Mouse (Mus musculus) lung, embryonic 14.5 days (tissue): ENCODE results near the gene Pigw. TPM values are rescaled to one million over a fixed set of nuclear protein-coding genes. Genes with fewer than 3 reads are reported as not detected.
A peak's percentile ranks its signal among the peaks of the same experiment; 100 is the strongest.
"Not testable (repeated sequence)": the region's sequence is repeated elsewhere in the genome, so short reads cannot be mapped to it uniquely, and the experiment has no call there.

Source experiments
- ATAC-seq: fragments of 200-750 bp; cut with Nextera tagmentation; 2 replicates; pipeline ENCODE4 v1.8.0; 2017; ENCODE audit warnings: mild to moderate bottlenecking, moderate TSS enrichment, moderate library complexity; ENCODE audit not compliant: insufficient read depth
- DNase-seq: peaks from one replicate; pipeline ENCODE4 v3.0.0-alpha.2; 2015
- H3K27ac ChIP-seq: fragments of 300-500 bp; sonication (generic); 2 replicates; pipeline ENCODE4 v1.5.1; 2014; ENCODE audit warnings: low read depth, mild to moderate bottlenecking, moderate library complexity
- H3K27me3 ChIP-seq: fragments of 300-500 bp; sonication (generic); 2 replicates; pipeline ENCODE4 v1.6.1; 2014; ENCODE audit warnings: low read length, control low read depth; ENCODE audit not compliant: insufficient read depth
- H3K36me3 ChIP-seq: fragments of 300-500 bp; sonication (generic); 2 replicates; pipeline ENCODE4 v1.6.1; 2014; ENCODE audit warnings: control low read depth; ENCODE audit not compliant: insufficient read depth
- H3K4me1 ChIP-seq: fragments of 300-500 bp; sonication (generic); 2 replicates; pipeline ENCODE4 v1.6.1; 2014; ENCODE audit warnings: antibody characterized with exemption, control low read depth; ENCODE audit not compliant: insufficient read depth
- H3K4me2 ChIP-seq: fragments of 300-500 bp; sonication (generic); 2 replicates; pipeline ENCODE4 v1.6.1; 2014; ENCODE audit warnings: mild to moderate bottlenecking
- H3K4me3 ChIP-seq: fragments of 300-500 bp; sonication (generic); 2 replicates; pipeline ENCODE4 v1.5.1; 2014; ENCODE audit warnings: low read depth, low read length
- H3K9ac ChIP-seq: fragments of 300-500 bp; sonication (generic); 2 replicates; pipeline ENCODE4 v1.6.1; 2014
- H3K9me3 ChIP-seq: fragments of 300-500 bp; sonication (generic); 2 replicates; pipeline ENCODE4 v1.6.1; 2016; ENCODE audit warnings: low read depth, low read length, control low read depth
- CTCF ChIP-seq: IDR thresholded peaks from 2 replicates; pipeline ENCODE4 v1.5.1; 2016; ENCODE audit warnings: antibody characterized with exemption, low read depth
- WGBS: fragments of 180-500 bp; shearing (Covaris S2); extraction: QIAGEN DNeasy Blood & Tissue Kit; methylation state at CpG from one replicate; pipeline ENCODE4 v1.1.7; 2014; 5-methylcytosine and 5-hydroxymethylcytosine counted together
- microRNA-seq: library from miRNA; unstranded; fragments of <30 nt; microRNA quantifications from one replicate; pipeline ENCODE4, GENCODE M21; 2016; ENCODE audit warnings: borderline number of aligned reads
- polyA plus RNA-seq: library from polyadenylated mRNA; unstranded; fragments of >200 nt; fragmentation: Nextera tagmentation; extraction: Ambion mirVana; gene quantifications from 2 replicates; pipeline ENCODE4 v1.2.1, GENCODE M21; 2014

Pigw gene
- polyA plus RNA-seq, 1 experiment from 2014 or later: 2.9 TPM

DNA sequence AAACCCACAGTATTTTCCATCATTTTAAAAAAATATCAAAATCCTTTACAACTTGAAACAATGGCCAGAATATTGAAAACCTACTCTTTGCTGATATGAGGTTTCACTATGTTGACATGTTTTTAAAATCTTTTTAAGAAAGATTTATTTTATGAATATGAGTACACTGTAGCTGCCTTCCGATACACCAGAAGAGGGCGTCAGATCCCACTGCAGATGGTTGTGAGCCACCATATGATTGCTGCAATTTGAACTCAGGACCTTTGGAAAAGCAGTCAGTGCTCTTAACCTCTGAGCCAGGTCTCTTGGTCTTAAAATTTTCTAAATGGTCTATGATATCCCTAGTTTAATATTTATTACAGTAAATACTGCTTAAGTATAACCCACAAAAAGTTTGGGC lies 40.8 kb downstream of the Pigw start:
- ATAC-seq: no peak
- Histone ChIP-seq H3K27ac (no peak overlapping the region), H3K27me3 (no peaks in the 10 kb centered on the region), H3K4me2 (no peak overlapping the region), H3K9me3 (no peaks in the 10 kb centered on the region), H3K4me3 (no peak overlapping the region), H3K4me1 (no peaks in the 10 kb centered on the region), H3K9ac (no peak overlapping the region), H3K36me3 (peaks cover 73% of the 10 kb centered on the region)
- 92% methylated on average over 2 of the region's 2 CpGs for WGBS
- no peak for DNase-seq
- TF ChIP-seq CTCF: no peak

DNA sequence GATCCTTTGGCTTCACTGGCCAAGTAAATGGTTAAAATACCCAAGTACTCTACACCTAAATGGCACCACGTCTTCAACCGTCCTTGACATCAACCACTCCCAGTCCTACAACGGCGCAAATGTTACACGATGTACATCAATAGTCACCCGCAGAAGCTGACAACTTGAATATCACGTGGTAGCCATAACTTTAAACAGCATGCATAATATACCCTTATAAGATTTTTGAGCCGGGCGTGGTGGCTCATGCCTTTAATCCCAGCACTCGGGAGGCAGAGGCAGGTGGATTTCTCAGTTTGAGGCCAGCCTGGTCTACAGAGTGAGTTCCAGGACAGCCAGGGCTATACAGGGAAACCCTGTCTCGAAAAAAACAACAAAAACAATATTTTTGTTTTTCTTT lies 50.6 kb downstream of the Pigw start:
- Histone ChIP-seq H3K36me3 (peaks cover 36% of the 10 kb centered on the region), H3K4me2 (peak overlapping the region; percentile 90), H3K4me3 (peak overlapping the region; percentile 76), H3K27ac (peak overlapping the region; percentile 56), H3K9ac (peak overlapping the region; percentile 75)
- not testable (repeated sequence) for H3K27me3 ChIP-seq, H3K9me3 ChIP-seq, DNase-seq, H3K4me1 ChIP-seq
- peak; percentile 7; the same call in 1 of the 2 replicates for ATAC-seq
- 65% methylated on average over 11 of the region's 11 CpGs for WGBS

DNA sequence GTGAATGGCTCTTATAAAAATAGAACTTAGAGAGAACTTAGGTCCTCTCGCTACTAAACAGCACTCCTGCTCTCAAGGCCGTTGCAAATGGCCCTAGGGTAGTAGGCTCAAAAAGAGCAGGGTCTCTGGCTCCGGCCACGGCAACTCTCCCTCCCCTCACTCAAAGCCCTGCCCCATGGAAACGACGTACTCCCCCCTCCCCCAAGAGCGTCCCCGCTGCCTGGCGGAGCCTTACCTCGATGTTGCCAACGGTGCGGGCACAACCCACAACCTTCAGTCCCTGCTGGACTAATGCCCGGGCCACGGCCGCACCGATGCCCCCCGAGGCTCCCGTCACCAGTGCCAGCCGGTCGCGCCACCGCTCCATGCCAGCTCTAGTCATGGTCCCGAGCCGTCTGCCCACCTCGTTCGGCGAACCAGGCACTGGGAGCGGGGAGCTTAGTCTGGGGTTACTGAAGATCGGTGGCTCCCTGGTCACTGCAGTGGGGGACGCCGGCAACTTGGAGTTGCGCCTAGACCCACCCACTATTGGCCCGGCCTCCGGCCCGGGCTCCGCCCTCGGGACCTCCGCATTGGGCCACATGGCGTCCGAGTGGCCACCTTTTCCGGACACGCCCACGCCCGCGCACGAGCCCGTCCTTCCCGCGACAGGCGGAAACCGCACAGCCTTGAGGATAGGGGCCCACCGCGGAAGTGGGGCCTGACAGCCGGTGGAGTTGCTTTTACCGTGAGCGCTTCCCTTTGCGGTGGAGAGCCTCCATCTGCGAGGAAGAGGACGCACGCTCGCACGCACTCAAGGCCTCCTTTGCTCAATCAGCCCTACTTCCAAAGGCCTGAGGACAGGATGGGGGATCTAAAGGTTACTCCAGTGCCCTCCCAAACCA lies 51.3 kb downstream of the Pigw start, which contains the start of gene Dhrs11:
Gene Dhrs11 (minus strand): TSS at position 479 of the 884 bp plus-strand sequence.
- Histone ChIP-seq H3K36me3 (peaks cover 29% of the 10 kb centered on the region), H3K9me3 (no peaks in the 10 kb centered on the region), H3K27me3 (no peaks in the 10 kb centered on the region), H3K4me1 (0 out of 2 replicates have a peak, but pooled peaks cover 2% of the 10 kb centered on the region), H3K4me2 (peak within 1 kb of the TSS; percentile 90), H3K4me3 (peak within 1 kb of the TSS; percentile 76), H3K27ac (peak within 1 kb of the TSS; percentile 73), H3K9ac (peak within 1 kb of the TSS; percentile 75)
- WGBS: under 1% methylated on average over 62 of the region's 62 CpGs
- peak; percentile 97 for ATAC-seq
- peak; percentile 96 for DNase-seq
- TF ChIP-seq CTCF: no peak

DNA sequence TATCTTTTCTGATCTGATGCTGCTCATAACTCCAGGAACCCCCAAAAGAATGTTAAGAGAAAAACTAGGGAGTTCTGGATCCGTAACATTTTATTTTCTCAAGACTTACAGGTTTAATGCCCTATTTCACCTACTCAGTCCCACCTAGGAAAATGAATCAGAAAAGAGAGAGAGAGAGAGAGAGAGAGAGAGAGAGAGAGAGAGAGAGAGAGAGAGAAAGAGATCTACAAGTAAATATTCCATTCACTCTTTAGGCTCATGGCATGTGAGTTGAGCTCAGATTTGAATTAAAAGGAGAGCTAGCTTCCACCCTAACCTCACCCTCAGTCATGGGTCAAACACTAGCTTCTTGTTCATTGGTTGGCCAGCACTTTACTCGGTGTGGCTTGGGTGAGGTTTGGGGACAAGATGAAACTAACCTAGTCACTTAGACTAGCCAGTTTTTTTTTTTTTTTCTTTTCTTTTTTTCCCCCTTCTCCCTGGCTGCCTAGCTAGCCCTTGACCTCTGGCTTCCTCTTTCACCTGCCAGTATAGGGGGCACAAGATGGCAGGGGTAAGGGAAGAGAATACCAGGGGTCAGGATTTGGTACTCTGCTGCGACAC lies 52.1 kb downstream of the Pigw start:
- Histone ChIP-seq H3K4me2 (peak overlapping the region; percentile 90), H3K9me3 (no peaks in the 10 kb centered on the region), H3K9ac (peak overlapping the region; percentile 75), H3K27ac (no peak overlapping the region), H3K4me1 (0 out of 2 replicates have a peak, but pooled peaks cover 2% of the 10 kb centered on the region), H3K36me3 (peaks cover 23% of the 10 kb centered on the region), H3K27me3 (no peaks in the 10 kb centered on the region), H3K4me3 (peak overlapping the region; percentile 76)
- 40% methylated on average over 3 of the region's 3 CpGs for WGBS
- DNase-seq (no peak), ATAC-seq (no peak)
- TF ChIP-seq CTCF: no peak

DNA sequence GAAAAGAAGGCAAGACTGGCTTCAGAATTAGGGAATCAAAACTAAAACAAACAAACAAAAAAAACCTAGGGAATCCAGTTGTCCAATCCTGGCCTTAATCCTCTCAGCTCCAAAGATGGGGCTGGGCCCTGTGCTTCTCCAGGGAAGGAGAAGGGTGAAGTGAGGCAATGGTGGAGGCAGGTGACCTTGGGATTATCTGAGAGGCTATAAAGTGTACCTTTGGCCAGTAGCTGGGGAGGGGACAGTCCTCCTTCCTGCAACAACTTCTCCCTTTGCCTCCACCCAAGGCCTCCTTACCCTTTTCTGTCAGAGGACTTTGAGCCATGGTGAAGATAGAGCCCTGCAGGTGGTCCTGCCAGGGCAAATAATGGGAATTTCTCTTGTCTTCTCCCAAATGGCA lies 52.6 kb downstream of the Pigw start:
- ATAC-seq (no peak), DNase-seq (no peak)
- H3K4me1 ChIP-seq: 0 out of 2 replicates have a peak, but pooled peaks cover 2% of the 10 kb centered on the region
- H3K4me2 ChIP-seq: peak overlapping the region; percentile 90
- H3K9ac ChIP-seq: peak overlapping the region; percentile 75; the same call in 1 of the 2 replicates
- no peaks in the 10 kb centered on the region for H3K9me3 ChIP-seq
- no peaks in the 10 kb centered on the region for H3K27me3 ChIP-seq
- peaks cover 18% of the 10 kb centered on the region for H3K36me3 ChIP-seq
- TF ChIP-seq CTCF: no peak
- no peak overlapping the region for H3K27ac ChIP-seq
- peak overlapping the region; percentile 76 for H3K4me3 ChIP-seq

Small RNA genes within 50 kb of the gene (microRNA-seq; reads per million reads assigned to microRNA genes)
- gene Gm23564: not detected

Other genes with a start within 250 kb of the Pigw start
- gene Mrm1, start 60.8 kb downstream of the Pigw start, polyA plus RNA-seq: 7.6 and 12.1 TPM in 2 replicates
- gene Dhrs11, start 51.3 kb downstream of the Pigw start, polyA plus RNA-seq: 11.1 and 11.4 TPM in 2 replicates
- 63.7 and 64.2 TPM in 2 replicates for gene Ggnbp2, start 9.5 kb downstream of the Pigw start, polyA plus RNA-seq
- 11.7 and 12.6 TPM in 2 replicates for gene Myo19, start 137 bp downstream of the Pigw start, polyA plus RNA-seq
- 57.3 and 61.4 TPM in 2 replicates for gene Znhit3, start 36.1 kb upstream of the Pigw start, polyA plus RNA-seq
- gene Car4, start 77.5 kb upstream of the Pigw start, polyA plus RNA-seq: 0.28 and 0.54 TPM in 2 replicates